Mouse (Mus musculus) C2C12 (cell line): Measurements from ENCODE around the gene Wtip.

Experiments
- CTCF ChIP-seq: IDR thresholded peaks from one replicate; pipeline ENCODE4 v1.5.1; 2011; ENCODE audit not compliant: control insufficient read depth, insufficient read depth, insufficient read length
- MYOD1 ChIP-seq: IDR thresholded peaks from one replicate; pipeline ENCODE4 v1.6.1; 2011; ENCODE audit warnings: low read depth; ENCODE audit not compliant: control insufficient read depth, insufficient read length

GRCm38 (mm10) chr7:34100002-34100401 lies 33.1 kb downstream of the Wtip start:
- TF ChIP-seq MYOD1 (no peak), CTCF (no peak)
